22 mouse cellular contexts compared by ENCODE assay signal in genomic region chr13:54084178-54084577, GRCm38 (mm10). TPM values are rescaled to one million over a fixed set of nuclear protein-coding genes. Genes with fewer than 3 reads are reported as not detected.
"Had no signal": no experiment of that assay in that cellular context is flagged by ENCODE, and none has a peak within 500 bp of the region (broad histone marks: within the 10 kb centered on the region; RNA-seq: fewer than 3 reads in every experiment).

No protein-coding gene starts in this region.

- H3K27me3 ChIP-seq: liver, embryonic 13.5 days; liver, embryonic 15.5 days; lung, embryonic 15.5 days; megakaryocyte, embryonic 14.5 days; midbrain, embryonic 13.5 days; stomach, embryonic 15.5 days had no signal

- ATAC-seq: midbrain, embryonic 13.5 days; midbrain, embryonic 16.5 days had no signal

- H3K4me3 ChIP-seq: liver, embryonic 13.5 days; liver, embryonic 15.5 days; lung, embryonic 15.5 days; megakaryocyte, embryonic 14.5 days; midbrain, embryonic 13.5 days; stomach, embryonic 15.5 days had no signal

- H3K9ac ChIP-seq: liver, embryonic 13.5 days; liver, embryonic 15.5 days; liver, postnatal 0 days; lung, embryonic 15.5 days; midbrain, embryonic 13.5 days; stomach, embryonic 15.5 days had no signal

- H3K27ac ChIP-seq: liver, embryonic 13.5 days; liver, embryonic 15.5 days; lung, embryonic 15.5 days; macrophage; midbrain, embryonic 13.5 days; stomach, embryonic 15.5 days; stomach, postnatal 0 days had no signal

- DNase-seq: liver, embryonic 13.5 days; liver, postnatal 0 days; lung, adult 2 months; lung, postnatal 14 days; lung, postnatal 36 days; right cerebral cortex, postnatal 14 days; thymus, adult 2 months; thymus, postnatal 25 days; thymus, postnatal 4 days had no signal

- H3K4me2 ChIP-seq: liver, embryonic 13.5 days; liver, embryonic 15.5 days; lung, embryonic 15.5 days; midbrain, embryonic 11.5 days; midbrain, embryonic 13.5 days; stomach, embryonic 15.5 days had no signal

- H3K9me3 ChIP-seq: liver, embryonic 13.5 days; liver, embryonic 15.5 days; lung, embryonic 15.5 days; megakaryocyte, embryonic 14.5 days; midbrain, embryonic 13.5 days; stomach, embryonic 15.5 days had no signal

RNA-seq across cellular contexts. Expression of gene Drd1, which starts 28.7 kb away (rescaled TPM):
- total RNA-seq: megakaryocyte progenitor cell, adult 5-6 weeks; monocyte, adult 5-6 weeks; neutrophil, adult 5-6 weeks had no signal
- polyA plus RNA-seq: liver, embryonic 13.5 days; liver, embryonic 15.5 days; liver, postnatal 0 days; lung, adult 2 months; spleen, adult 2 months had no signal
